8 mouse cellular contexts compared by ENCODE assay signal in the genomic region with DNA sequence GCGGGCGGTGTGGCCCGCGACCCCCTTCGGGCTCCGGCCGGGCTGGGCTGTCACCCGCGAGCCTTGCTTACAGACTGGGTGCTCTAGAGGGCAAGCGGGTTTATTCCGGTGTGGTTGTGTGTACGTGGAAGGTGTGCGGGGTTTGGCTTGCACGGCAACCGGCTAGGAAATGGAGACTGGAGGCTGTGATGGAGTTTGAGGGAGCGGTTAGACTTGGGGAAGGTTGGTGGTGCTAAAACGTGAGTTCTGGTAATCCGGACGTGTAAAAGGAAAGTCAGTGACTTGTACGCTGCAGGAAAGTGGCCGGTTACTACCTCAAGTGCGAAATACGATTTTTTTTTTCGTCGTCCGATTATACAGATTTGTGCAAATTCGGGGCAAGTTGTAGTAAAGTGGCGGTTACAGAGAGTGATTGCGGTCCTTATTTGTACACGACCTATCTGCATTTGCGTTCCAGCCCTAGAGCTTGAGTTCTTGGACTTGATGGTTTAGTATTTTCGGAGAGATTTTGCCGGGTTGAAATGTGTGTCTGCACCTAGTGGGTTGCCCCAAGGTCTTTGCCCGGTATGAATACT. TPM values are rescaled to one million over a fixed set of nuclear protein-coding genes. Genes with fewer than 3 reads are reported as not detected.
DNase-seq lines count a peak whose midpoint lies in the region; ATAC-seq and TF ChIP-seq lines count a peak whose summit lies in the region.

No protein-coding gene starts in this region.

- WGBS in embryonic facial prominence, embryonic 12.5 days = under 1% methylated on average over 34 of the region's 34 CpGs

- H3K36me3 ChIP-seq in C2C12 (ENCODE audit: control insufficient read depth, insufficient read depth) = peaks cover 51% of the 10 kb centered on the region
- H3K36me3 ChIP-seq in embryonic facial prominence, embryonic 12.5 days = peaks cover 39% of the 10 kb centered on the region

- TF ChIP-seq CTCF in C2C12 (IDR thresholded peaks at IDR 0.05; ENCODE audit: control insufficient read depth, insufficient read depth, insufficient read length) = no peak

- H3ac ChIP-seq in C2C12 (ENCODE audit: control insufficient read depth, insufficient read length, low read depth) = peak overlapping the region; percentile 100

- H3K4me1 ChIP-seq in embryonic facial prominence, embryonic 12.5 days = peaks cover 19% of the 10 kb centered on the region

- peak; percentile 40 for DNase-seq in gastrocnemius, postnatal 10 days
- DNase-seq in gastrocnemius, adult 18-20 months (ENCODE audit: low spot score) = no peak
- DNase-seq in induced T-regulatory cell, adult 2 months (ENCODE audit: low read depth) = peak; percentile 61
- peak; percentile 34 for DNase-seq in lung, postnatal 14 days
- no peak for DNase-seq in thymus, postnatal 36 days

- peaks cover 48% of the 10 kb centered on the region for H3K79me2 ChIP-seq in C2C12 (ENCODE audit: control insufficient read depth, insufficient read depth)

- peaks cover 29% of the 10 kb centered on the region for H3K79me3 ChIP-seq in C2C12 (ENCODE audit: low read depth)

- peak; percentile 19; the same call in 1 of the 2 replicates for ATAC-seq in embryonic facial prominence, embryonic 12.5 days (ENCODE audit: insufficient number of reproducible peaks, insufficient read depth, low FRiP score, low TSS enrichment)
- no peak for ATAC-seq in megakaryocyte-erythroid progenitor cell, adult 5-6 weeks (replicated peaks; ENCODE audit: low FRiP score, low TSS enrichment, poor library complexity, severe bottlenecking)

- H3K9me3 ChIP-seq in embryonic facial prominence, embryonic 12.5 days = no peaks in the 10 kb centered on the region

- peak overlapping the region; percentile 98 for H3K9ac ChIP-seq in embryonic facial prominence, embryonic 12.5 days

- peak overlapping the region; percentile 100 for H3K4me3 ChIP-seq in C2C12 (ENCODE audit: insufficient read depth, poor library complexity, severe bottlenecking)
- H3K4me3 ChIP-seq in embryonic facial prominence, embryonic 12.5 days = peak overlapping the region; percentile 95

- peak overlapping the region; percentile 90 for H3K4me2 ChIP-seq in embryonic facial prominence, embryonic 12.5 days (replicated peaks)

- peak overlapping the region; percentile 91 for H3K27ac ChIP-seq in embryonic facial prominence, embryonic 12.5 days

- H3K27me3 ChIP-seq in C2C12 (ENCODE audit: control insufficient read depth, insufficient read depth, insufficient read length) = no peaks in the 10 kb centered on the region
- H3K27me3 ChIP-seq in embryonic facial prominence, embryonic 12.5 days = no peaks in the 10 kb centered on the region

TF ChIP-seq in C2C12, 6 proteins besides CTCF, POLR2A, EP300 and RAD21:
- TF ChIP-seq MYOG (IDR thresholded peaks at IDR 0.05; ENCODE audit: control insufficient read depth, extremely low read depth, insufficient read length) = no peak
- TF ChIP-seq CEBPB (IDR thresholded peaks at IDR 0.05; ENCODE audit: low read depth) = no peak
- no peak for TF ChIP-seq USF1 (IDR thresholded peaks at IDR 0.05; ENCODE audit: low read depth)
- TF ChIP-seq MAX (IDR thresholded peaks at IDR 0.05) = no peak
- TF ChIP-seq MYOD1 (IDR thresholded peaks at IDR 0.05; ENCODE audit: control insufficient read depth, insufficient read length, low read depth) = no peak
- TF ChIP-seq FOSL1 (IDR thresholded peaks at IDR 0.05; ENCODE audit: insufficient read depth, low read length, poor library complexity, severe bottlenecking) = no peak

RNA-seq across cellular contexts. Expression of a gene that starts 0.7 kb away (rescaled TPM):
- total RNA-seq in gastrocnemius, postnatal 10 days (2021) = 100 to 1,000 TPM; 882 to 915 TPM
- 100 to 1,000 TPM; 594 to 605 TPM for total RNA-seq in gastrocnemius, adult 18-20 months (2021)
- polyA plus RNA-seq in C2C12 (2012; fragmentation: generic; extraction: Trizol) = 1,915 TPM
- polyA plus RNA-seq in embryonic facial prominence, embryonic 12.5 days (2016; fragmentation: Nextera tagmentation; extraction: Ambion mirVana) = 525 and 534 TPM in 2 replicates
- 2,763 and 2,797 TPM in 2 replicates for total RNA-seq in megakaryocyte-erythroid progenitor cell, adult 5-6 weeks (2014; fragmentation: Nextera tagmentation)
- total RNA-seq in megakaryocyte-erythroid progenitor cell, adult 5-6 weeks (2017) = 770 and 846 TPM in 2 replicates

Comparison
In these comparisons a context has a peak if more than half of its experiments do, and no peak if none do; other contexts are left out.
1. DNase-seq: peak in gastrocnemius, postnatal 10 days (single experiment), induced T-regulatory cell, adult 2 months (single experiment) and lung, postnatal 14 days (single experiment); none in gastrocnemius, adult 18-20 months (single experiment) and thymus, postnatal 36 days (0 of 2).